Mouse (Mus musculus): Measurements from ENCODE around the gene Mphosph8.

Mphosph8 gene

GRCm38 (mm10) chr14:56667969-56668802, at the start of gene Mphosph8:
Gene Mphosph8 (plus strand): TSS chr14:56668248.
- peak; percentile 100 for DNase-seq (ENCODE audit: inconsistent age in 2 of 2, low spot score in 1 of 2)

GRCm38 (mm10) chr14:56620425-56620824, 47.6 kb upstream of the Mphosph8 start:
- peak; percentile 34 to 70 for DNase-seq (ENCODE audit: inconsistent age in 2 of 2, low spot score in 1 of 2)

- no peak for DNase-seq (ENCODE audit: inconsistent age in 2 of 2, low spot score in 1 of 2)
Observed at GRCm38 (mm10) chr14:56626202-56626601, 41.8 kb upstream of the Mphosph8 start.

GRCm38 (mm10) chr14:56628336-56628735, 39.7 kb upstream of the Mphosph8 start:
- no peak for DNase-seq (ENCODE audit: inconsistent age in 2 of 2, low spot score in 1 of 2)

GRCm38 (mm10) chr14:56631109-56631508, 36.9 kb upstream of the Mphosph8 start:
- DNase-seq (ENCODE audit: inconsistent age in 2 of 2, low spot score in 1 of 2) = no peak

GRCm38 (mm10) chr14:56647206-56647605, 20.8 kb upstream of the Mphosph8 start:
- no peak for DNase-seq (ENCODE audit: inconsistent age in 2 of 2, low spot score in 1 of 2)

GRCm38 (mm10) chr14:56649448-56649847, 18.6 kb upstream of the Mphosph8 start:
- no peak for DNase-seq (ENCODE audit: inconsistent age in 2 of 2, low spot score in 1 of 2)

- DNase-seq (ENCODE audit: inconsistent age in 2 of 2, low spot score in 1 of 2) = no peak
Observed at GRCm38 (mm10) chr14:56665651-56666050, 2.4 kb upstream of the Mphosph8 start.

- DNase-seq (ENCODE audit: inconsistent age in 2 of 2, low spot score in 1 of 2) = no peak
Observed at GRCm38 (mm10) chr14:56666909-56667308, 1.1 kb upstream of the Mphosph8 start.

- DNase-seq (ENCODE audit: inconsistent age in 2 of 2, low spot score in 1 of 2) = no peak
Observed at GRCm38 (mm10) chr14:56669046-56669620, 1.1 kb downstream of the Mphosph8 start.

- no peak for DNase-seq (ENCODE audit: inconsistent age in 2 of 2, low spot score in 1 of 2)
Observed at GRCm38 (mm10) chr14:56685426-56685825, 17.4 kb downstream of the Mphosph8 start.

GRCm38 (mm10) chr14:56689116-56689515, 21.1 kb downstream of the Mphosph8 start:
- DNase-seq (ENCODE audit: inconsistent age in 2 of 2, low spot score in 1 of 2) = no peak

GRCm38 (mm10) chr14:56689766-56690165, 21.7 kb downstream of the Mphosph8 start:
- DNase-seq (ENCODE audit: inconsistent age in 2 of 2, low spot score in 1 of 2) = peak; percentile 42 to 68

GRCm38 (mm10) chr14:56695495-56695894, 27.4 kb downstream of the Mphosph8 start:
- DNase-seq (ENCODE audit: inconsistent age in 2 of 2, low spot score in 1 of 2) = no peak

- no peak for DNase-seq (ENCODE audit: inconsistent age in 2 of 2, low spot score in 1 of 2)
Observed at GRCm38 (mm10) chr14:56697836-56698235, 29.8 kb downstream of the Mphosph8 start.

GRCm38 (mm10) chr14:56702644-56703043, 34.6 kb downstream of the Mphosph8 start:
- DNase-seq (ENCODE audit: inconsistent age in 2 of 2, low spot score in 1 of 2) = no peak

GRCm38 (mm10) chr14:56705687-56706086, 37.6 kb downstream of the Mphosph8 start:
- peak in 1 of 2 experiments; percentile 67 for DNase-seq (ENCODE audit: inconsistent age in 2 of 2, low spot score in 1 of 2)

- DNase-seq (ENCODE audit: inconsistent age in 2 of 2, low spot score in 1 of 2) = no peak
Observed at GRCm38 (mm10) chr14:56726493-56726892, 58.4 kb downstream of the Mphosph8 start.

GRCm38 (mm10) chr14:56740175-56740574, 72.1 kb downstream of the Mphosph8 start:
- DNase-seq (ENCODE audit: inconsistent age in 2 of 2, low spot score in 1 of 2) = no peak

Data from adrenal gland, adult (tissue).